Mouse (Mus musculus): ENCODE measurements around the gene Ubtd1.

Ubtd1 gene

DNA sequence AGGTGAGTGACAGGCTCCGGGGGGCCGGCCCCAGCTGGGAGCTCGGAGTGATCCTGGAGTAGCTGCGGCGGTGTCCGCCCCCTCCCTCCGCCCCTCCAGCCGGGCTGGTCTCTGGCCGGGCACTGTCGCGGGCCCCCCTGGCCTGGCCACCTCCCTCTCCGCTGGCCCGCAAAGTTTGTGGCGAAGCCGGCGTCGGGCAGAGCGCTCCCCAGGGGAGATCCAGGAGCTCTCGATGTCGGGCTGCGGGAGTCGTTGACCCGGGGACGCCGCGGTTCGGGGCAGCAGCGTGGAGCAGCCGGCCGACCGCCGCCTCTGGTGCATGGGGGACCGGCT, at the start of gene Ubtd1:
Gene Ubtd1, plus strand, starts transcription at position 169 of the 333 bp plus-strand sequence.
- in situ Hi-C loops (cut with MboI; ENCODE audit: low pct_unique_long_range_greater_than_20kb in 1 of 2, low sequenced_read_pairs in 2 of 2, unreplicated experiment in 1 of 2), result no loop called here

DNA sequence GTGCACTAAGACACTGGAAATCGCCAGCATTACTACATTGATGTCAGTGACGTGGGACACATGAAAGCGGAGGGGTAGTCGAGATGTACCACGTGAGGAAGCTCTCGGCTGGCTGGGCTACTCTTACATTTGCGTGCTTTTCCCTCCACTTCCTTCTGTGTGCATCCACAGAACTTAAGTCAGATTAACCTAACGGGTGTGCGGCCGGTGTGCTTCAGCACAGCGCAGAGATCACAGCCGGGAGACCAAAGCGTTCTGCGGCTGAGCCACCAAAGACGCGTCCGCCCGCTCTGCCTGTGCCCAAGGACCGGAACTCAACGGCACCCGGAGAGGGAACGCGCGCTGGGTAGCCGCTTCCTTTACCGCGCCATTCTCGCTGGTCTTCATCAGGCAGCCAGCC, 48.9 kb upstream of the Ubtd1 start:
- in situ Hi-C loops (cut with MboI; ENCODE audit: low pct_unique_long_range_greater_than_20kb in 1 of 2, low sequenced_read_pairs in 2 of 2, unreplicated experiment in 1 of 2), result no loop called here

DNA sequence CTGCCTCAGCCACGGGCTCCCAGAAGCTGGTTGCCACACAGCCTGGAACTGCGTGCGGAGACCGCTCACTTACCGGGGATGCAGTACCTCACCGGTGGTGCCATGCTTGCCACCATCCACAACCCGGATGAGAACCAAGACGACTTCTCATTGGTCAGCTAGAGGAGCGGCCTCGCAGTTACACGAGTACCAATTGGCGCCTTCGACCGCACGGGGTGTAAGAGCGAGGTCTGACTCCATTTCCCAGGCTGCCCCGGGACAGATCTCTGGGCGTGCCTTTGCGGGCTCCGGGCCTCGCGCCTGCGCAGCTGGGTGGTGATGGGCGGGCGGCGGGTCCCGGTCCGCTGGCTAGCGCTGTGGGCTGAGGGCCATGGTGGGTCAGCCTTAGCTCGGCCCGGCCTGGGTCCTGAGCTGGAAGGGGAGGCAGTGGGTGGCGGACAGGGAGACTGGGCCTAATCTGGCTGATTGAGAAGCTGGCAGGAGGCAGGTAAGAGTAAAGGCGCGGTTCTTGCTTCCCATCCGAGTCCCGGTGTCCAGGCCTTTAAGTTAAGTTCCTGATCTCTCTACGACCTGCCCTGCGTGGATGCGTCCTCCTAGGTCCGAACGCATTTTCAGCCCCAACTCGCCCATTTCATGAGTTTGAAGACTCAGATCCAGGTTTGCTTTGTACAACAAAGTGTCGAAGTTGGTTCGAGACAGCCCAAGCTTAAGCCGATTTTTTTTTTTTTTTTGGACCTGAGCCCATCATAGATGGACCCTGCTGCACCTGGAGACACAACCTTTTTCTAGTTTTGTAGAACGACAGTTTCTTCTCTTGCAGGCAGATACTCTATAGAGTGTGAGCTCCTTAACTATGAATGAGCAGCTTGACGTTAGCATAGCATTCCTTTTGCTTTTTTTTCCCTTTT, 48.1 kb upstream of the Ubtd1 start, which contains the start of the genes Exosc1 and Zdhhc16:
Gene Exosc1, minus strand, starts transcription at position 245 of the 908 bp plus-strand sequence.
Gene Zdhhc16, plus strand, starts transcription at position 302 of the 908 bp plus-strand sequence.
- in situ Hi-C loops (cut with MboI; ENCODE audit: low pct_unique_long_range_greater_than_20kb in 1 of 2, low sequenced_read_pairs in 2 of 2, unreplicated experiment in 1 of 2), result no loop called here

DNA sequence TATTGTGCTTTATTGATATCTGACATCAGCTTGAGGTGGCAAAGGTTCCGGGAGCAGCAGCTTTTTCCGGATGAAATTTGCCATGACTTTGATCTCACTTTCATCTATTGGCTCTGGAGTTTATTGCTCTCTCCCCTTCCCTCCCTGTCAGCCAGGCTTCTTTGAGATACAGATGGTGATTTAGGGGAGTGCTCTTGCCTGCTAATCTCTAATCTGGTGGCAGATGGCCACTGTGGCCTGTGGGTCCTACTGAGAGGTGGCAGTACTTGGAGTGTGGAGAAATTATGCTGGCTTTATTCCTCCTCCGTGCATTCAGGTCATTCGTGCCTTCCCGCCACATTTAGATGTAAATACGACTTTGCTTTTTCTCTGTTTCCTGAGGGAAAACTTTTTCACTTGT, 47.4 kb upstream of the Ubtd1 start:
- in situ Hi-C loops (cut with MboI; ENCODE audit: low pct_unique_long_range_greater_than_20kb in 1 of 2, low sequenced_read_pairs in 2 of 2, unreplicated experiment in 1 of 2), result no loop called here

DNA sequence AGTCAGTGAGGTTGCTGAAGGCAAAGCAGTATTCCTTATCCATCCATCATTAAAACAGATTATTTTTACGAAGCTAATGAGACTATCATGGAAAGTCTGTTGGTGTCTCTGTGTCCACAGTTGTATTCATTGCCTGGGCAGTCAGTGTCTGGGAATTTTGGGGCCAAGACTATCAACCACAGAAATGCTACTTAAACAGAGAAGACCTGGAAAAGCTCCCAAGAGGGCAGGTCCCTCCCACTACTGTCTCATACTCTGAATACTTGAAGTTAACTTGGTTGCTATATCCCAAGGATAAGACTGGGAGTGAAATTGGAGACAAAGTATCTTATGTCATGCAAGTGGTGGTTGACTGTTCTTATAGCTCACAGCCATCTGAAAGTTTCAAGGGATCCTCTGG, 45.6 kb upstream of the Ubtd1 start:
- in situ Hi-C loops (cut with MboI; ENCODE audit: low pct_unique_long_range_greater_than_20kb in 1 of 2, low sequenced_read_pairs in 2 of 2, unreplicated experiment in 1 of 2), result no loop called here

DNA sequence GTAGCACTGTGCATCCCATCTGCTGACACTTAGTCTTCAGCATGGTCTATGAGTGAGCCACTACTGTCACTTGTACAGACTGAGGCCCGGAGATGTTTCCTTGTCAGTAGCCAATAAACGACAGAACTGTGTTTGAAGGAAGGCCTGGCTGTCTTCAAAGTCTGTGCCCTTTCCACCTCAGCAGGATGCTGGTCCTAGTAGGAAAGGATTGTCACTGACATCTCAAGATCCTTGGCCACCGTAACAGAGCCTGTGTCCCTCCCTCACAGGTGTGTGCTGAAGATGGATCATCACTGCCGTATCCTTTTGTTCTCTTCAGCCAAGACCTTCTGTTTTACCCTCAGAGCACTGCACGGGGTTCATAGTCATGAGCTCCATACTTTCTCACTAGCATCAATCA, 43.0 kb upstream of the Ubtd1 start:
- in situ Hi-C loops (cut with MboI; ENCODE audit: low pct_unique_long_range_greater_than_20kb in 1 of 2, low sequenced_read_pairs in 2 of 2, unreplicated experiment in 1 of 2), result no loop called here

DNA sequence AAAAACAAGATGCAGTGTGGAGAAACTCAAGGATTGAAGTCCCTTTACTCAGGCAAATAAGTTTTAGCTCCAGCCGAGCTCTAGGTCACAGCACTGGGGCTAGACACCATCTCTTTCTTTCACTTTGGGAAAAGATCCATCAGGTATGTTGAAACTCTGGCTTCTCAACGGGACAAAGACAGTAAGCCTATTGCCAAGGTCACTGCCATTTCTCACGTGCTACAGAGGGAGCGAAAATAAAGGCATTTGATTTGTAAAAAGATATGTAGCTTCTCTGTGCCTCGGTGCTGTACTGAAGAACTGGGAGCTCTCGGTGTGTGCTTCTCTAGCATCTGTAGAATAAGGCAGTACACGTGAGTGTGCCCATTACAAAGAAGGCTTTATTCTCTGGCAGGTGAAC, 37.7 kb upstream of the Ubtd1 start:
- in situ Hi-C loops (cut with MboI; ENCODE audit: low pct_unique_long_range_greater_than_20kb in 1 of 2, low sequenced_read_pairs in 2 of 2, unreplicated experiment in 1 of 2), result no loop called here

DNA sequence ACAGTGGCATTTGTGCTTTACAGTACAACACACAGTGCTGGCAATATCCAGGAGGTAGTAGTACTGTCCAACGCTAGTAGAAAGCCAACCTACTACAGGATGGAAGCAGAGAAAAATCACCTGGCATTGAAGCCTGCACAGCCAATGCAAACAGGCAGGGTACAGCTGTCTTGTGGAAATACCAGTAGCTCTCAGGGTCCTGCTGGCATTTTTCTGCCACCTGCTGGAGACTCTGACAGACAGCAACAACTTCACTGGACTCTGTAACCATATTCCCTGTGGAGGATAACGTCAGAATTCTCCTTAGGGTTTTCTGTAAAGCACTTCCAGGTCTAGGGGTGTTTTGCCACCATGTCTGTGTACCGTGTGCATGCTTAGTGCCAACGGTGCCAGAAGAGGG, 29.3 kb upstream of the Ubtd1 start:
- in situ Hi-C loops (cut with MboI; ENCODE audit: low pct_unique_long_range_greater_than_20kb in 1 of 2, low sequenced_read_pairs in 2 of 2, unreplicated experiment in 1 of 2), result no loop called here

DNA sequence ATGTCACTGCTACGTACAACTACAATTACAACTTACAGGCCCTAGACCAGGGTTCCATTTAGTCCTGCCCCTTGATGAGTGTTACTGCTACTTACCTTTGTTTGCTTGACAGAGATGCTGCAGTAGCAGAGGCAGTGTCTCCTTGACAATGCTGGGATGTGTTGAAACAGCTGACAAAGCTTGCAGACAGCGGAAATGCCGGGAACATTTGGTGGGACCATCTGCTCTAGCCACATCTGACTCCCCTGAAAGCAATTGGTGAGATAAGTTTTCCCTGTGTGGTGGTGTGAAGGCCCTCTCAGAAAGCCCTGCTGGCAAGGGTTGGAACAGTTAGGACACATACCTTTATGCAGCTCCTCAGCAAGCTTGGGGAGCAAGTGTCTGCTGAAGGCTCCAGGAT, 28.0 kb upstream of the Ubtd1 start:
- in situ Hi-C loops (cut with MboI; ENCODE audit: low pct_unique_long_range_greater_than_20kb in 1 of 2, low sequenced_read_pairs in 2 of 2, unreplicated experiment in 1 of 2), result no loop called here

DNA sequence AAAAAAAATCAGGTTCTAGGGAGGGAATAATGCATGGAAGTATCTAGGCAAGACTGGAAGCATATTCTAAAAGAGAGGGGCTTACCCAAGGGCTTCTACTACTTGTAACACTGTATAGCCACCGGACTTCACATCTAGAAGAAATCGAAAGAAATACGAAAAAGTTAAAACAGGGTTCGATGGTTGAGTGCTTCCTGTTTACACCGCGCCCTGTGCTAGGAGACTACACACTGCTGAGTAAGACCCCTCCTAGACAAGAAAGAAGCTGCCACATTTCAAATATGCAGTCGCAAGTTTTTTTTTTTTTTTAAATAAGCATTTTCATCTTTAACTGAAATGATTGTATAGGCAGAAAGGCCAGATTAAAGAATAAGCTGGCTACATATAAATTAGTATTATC, 11.9 kb upstream of the Ubtd1 start:
- in situ Hi-C loops (cut with MboI; ENCODE audit: low pct_unique_long_range_greater_than_20kb in 1 of 2, low sequenced_read_pairs in 2 of 2, unreplicated experiment in 1 of 2), result no loop called here

DNA sequence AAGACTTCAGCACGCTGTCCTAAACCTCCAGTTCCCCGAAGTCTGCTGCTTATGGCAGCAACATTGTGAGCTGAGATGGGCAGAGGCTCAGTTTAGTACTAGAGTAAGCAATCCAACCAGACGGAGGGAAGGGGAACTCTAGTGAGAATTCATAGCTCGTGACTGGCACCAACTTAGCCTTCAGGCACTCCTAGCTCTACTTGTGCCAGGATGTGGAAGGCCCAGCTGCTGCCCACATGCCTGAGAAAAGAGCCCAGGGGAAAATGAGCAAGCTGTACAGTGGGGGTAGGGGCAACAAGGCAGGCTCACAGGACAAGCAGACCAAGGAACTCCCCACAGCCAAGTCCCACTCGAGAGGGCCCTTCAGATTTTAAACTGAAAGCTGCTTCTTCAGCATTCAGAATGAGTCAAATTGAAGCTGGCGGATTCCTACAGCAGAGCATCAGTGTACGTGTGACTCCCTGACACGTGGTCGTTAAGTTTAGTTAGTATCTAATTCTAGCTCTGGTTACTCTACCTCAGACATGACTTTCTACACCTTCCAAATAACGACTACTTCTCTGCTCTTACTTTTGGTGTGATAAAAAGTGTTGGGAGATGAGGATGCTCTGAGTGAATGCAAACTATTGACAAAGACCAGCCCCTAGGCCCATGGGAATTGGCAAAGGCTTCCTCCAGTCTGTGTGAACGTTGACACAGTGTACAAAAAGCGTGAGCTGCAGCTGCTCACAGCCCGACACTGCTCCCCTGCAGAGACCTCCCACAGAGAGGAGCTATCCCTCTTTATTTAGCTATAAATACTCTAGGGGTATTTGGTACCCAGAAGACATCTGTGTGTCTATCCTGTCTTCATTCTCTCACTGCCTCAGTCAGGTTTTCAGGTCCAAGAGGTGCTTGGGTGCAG, 7.4 kb upstream of the Ubtd1 start:
- in situ Hi-C loops (cut with MboI; ENCODE audit: low pct_unique_long_range_greater_than_20kb in 1 of 2, low sequenced_read_pairs in 2 of 2, unreplicated experiment in 1 of 2), result no loop called here

DNA sequence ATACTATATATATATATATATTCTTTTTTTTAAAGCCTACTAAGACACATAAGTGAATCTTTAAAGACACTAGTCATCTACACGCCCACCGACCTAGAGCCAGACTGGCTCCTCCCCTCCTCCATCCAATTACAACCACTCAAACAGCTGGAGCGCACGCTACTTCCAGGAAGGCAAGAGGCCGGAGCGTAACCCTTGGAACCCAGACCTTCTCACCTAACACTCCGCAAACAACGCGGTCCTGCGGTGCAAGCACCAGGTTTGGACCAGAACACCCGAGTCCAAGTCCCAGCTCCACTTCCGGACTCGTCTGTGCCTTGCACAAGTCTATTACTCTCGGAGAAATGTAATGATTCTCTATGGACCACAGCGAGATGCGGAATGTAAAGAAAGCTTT, 1.1 kb upstream of the Ubtd1 start:
- in situ Hi-C loops (cut with MboI; ENCODE audit: low pct_unique_long_range_greater_than_20kb in 1 of 2, low sequenced_read_pairs in 2 of 2, unreplicated experiment in 1 of 2), result no loop called here

DNA sequence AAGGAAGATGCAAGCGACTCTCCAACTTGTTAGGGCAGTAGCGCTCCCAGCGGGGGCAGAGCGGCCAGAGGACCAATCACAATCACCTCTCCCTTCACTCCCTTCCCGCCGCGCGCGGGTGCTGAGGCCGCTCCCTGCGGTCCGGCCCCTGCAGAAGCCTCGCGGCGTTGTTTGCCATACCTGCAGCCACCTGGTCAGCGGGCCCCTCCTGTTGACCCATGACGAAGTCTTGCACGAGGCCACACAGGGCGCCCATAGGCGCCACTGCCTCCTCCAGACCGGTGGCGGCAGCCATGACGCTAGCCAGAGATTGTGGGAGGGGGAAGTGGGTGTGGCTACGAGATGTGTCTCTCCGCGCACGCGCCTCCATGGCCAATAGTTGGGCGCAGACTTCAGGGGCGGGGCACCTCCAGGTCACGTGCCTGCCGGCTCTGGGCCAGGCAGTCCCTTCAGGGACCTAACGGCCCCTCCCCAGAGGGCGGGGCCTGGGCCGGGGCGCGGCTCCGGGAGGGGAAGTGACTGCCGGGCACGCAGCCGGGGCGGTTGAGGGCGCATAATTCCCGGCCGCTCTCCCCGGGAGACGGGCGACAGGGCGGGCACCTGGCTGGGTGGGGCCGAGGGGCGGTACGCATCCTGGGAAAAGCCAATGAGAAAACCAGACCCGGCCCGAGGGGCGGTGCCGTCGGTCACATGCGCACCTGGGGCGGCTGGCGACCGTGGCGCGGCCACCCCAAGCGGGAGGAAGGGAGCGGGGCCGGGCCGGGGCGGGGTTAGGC, 556 bp upstream of the Ubtd1 start, which contains the start of gene Mms19:
Gene Mms19, minus strand, starts transcription at position 339 of the 776 bp plus-strand sequence.
- in situ Hi-C loops (cut with MboI; ENCODE audit: low pct_unique_long_range_greater_than_20kb in 1 of 2, low sequenced_read_pairs in 2 of 2, unreplicated experiment in 1 of 2), result no loop called here

DNA sequence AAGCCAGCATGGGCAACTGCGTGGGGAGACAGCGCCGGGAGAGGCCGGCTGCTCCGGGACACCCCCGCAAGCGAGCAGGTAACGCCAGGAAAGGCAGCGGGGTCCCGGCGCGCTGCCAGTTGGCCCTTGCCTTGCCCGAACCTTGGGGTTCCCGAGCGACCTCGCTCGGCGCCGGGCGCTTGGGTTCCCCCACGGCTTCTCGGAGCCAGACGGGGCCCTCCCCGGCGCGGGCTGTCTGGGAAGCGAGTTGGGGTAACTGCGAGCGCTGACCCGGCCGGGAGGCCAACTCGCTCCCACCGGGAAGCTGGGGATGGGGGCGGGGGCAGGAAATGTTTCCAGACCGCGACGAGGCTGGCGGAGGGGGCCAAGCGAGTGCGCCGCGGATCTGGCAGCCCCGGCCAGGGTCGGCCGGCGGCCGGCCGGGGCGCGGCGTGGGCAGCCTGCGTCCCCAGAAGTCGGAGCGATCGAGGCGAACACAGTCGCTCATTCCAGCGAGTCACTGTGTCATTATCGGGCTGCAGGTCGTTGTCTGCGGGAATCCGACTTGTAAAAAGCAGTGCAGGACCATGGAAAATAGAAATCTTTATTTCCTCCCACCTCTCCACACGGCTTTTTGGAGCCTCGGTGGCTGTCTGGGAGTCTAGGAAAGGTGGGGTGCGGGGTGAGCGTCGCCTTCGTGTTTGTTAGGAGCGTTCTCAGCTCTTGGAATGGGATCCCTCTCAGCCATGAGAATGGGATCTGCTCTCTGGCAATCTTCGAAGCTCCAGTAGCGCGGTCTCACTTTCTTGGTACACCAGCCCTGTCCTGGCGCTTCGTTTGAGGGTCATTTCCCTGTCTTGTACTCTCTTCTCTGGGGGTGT, 598 bp downstream of the Ubtd1 start:
- in situ Hi-C loops (cut with MboI; ENCODE audit: low pct_unique_long_range_greater_than_20kb in 1 of 2, low sequenced_read_pairs in 2 of 2, unreplicated experiment in 1 of 2), result no loop called here

DNA sequence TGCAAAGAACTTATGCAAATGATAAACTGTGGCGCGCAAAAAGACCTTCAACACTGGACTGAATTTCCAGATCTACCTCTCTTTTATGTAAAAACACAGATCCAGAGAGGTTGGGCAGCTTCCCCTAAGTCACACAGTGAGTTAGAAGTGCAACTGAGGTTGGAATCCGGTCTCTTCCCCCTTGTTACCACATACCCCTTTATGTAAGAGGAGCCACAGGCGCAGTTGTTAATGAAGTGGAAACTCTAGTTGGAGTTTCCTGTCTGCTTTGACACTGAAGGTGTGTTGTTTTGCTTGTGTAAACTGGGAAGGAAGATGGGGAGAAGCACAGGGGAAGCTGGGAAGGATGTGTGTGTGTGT, 1.2 kb downstream of the Ubtd1 start:
- in situ Hi-C loops (cut with MboI; ENCODE audit: low pct_unique_long_range_greater_than_20kb in 1 of 2, low sequenced_read_pairs in 2 of 2, unreplicated experiment in 1 of 2), result no loop called here

DNA sequence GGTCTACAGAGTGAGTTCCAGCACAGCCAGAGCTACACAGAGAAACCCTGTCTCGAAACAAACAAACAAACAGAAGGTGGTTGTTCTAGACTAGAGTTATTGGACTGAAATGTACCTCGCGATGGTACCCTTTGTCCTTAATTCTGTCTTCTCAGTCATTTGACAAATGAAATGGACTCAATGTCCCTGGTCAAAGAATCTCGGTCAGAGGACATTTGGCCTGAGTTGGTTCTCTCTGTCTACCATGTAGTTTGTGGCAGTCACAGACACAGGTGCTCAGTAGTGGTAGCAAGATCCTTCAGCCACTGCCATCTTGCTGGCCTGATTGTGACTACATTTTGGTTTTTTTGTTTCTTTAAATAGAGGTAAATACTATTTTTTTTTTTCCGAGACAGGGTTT, 4.4 kb downstream of the Ubtd1 start:
- in situ Hi-C loops (cut with MboI; ENCODE audit: low pct_unique_long_range_greater_than_20kb in 1 of 2, low sequenced_read_pairs in 2 of 2, unreplicated experiment in 1 of 2), result no loop called here

DNA sequence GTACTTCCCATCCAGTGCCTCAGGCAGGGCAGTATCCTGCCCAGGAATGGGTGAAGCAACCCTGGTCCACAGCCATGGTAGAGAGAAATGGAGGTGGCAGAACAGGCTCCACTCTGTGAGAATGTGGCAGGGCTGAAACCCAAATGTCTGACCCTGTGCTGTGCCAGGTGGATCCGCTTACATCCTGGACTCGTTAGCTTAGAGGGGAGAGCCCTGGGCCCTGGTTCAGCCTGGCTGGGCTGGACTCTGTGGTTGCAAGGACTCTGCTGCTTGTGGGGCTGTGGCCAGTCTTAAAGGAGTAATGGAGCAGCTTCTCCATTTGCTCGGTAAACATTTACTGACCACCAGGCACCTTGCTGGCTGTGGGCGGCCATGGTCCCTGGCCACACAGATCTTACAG, 5.6 kb downstream of the Ubtd1 start:
- in situ Hi-C loops (cut with MboI; ENCODE audit: low pct_unique_long_range_greater_than_20kb in 1 of 2, low sequenced_read_pairs in 2 of 2, unreplicated experiment in 1 of 2), result no loop called here

DNA sequence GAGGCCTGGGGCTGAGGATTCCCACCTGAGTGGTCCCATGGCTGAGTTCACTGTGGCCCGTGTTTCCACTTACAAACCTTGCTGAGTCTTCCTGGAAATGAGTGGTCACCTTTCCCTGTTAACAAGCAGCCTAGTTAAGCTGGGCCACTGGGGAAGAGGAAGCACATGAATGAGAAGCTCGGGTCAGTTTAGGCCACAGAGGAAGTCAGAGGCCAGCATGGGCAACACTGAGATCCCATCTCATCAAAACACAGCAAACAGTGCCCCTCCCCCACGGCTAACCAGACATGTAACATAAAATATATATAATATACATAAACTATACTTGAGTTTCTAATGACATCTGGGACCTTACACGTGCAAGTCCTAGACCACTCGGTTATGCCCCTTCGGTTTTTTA, 8.2 kb downstream of the Ubtd1 start:
- in situ Hi-C loops (cut with MboI; ENCODE audit: low pct_unique_long_range_greater_than_20kb in 1 of 2, low sequenced_read_pairs in 2 of 2, unreplicated experiment in 1 of 2), result no loop called here
